7 mouse cellular contexts compared by ENCODE assay signal in genomic region chr14:7943101-7943800, GRCm38 (mm10). TPM values are rescaled to one million over a fixed set of nuclear protein-coding genes. Genes with fewer than 3 reads are reported as not detected.
DNase-seq lines count a peak whose midpoint lies in the region; ATAC-seq and TF ChIP-seq lines count a peak whose summit lies in the region.

No protein-coding gene starts in this region.

- H3K27me3 ChIP-seq in hindbrain, embryonic 16.5 days (replicated peaks; ENCODE audit: control insufficient read depth, insufficient read depth, low read length), result no peaks in the 10 kb centered on the region

- no peak overlapping the region for H3K27ac ChIP-seq in hindbrain, embryonic 16.5 days (ENCODE audit: low read depth, low read length)

- H3K4me3 ChIP-seq in hindbrain, embryonic 16.5 days (ENCODE audit: low read length), result no peak overlapping the region
- no peak overlapping the region for H3K4me3 ChIP-seq in lung, adult 2 months (replicated peaks; ENCODE audit: extremely low read depth, low read depth, low read length)

- H3K9ac ChIP-seq in hindbrain, embryonic 16.5 days (ENCODE audit: low read depth, low read length), result no peak overlapping the region

- DNase-seq in right cerebral cortex, postnatal 4 days, result peak; percentile 27
- DNase-seq in right cerebral cortex, postnatal 14 days, result no peak
- DNase-seq in cerebellum, postnatal 14 days, result peak; percentile 63 to 70
- peak; percentile 57 for DNase-seq in lung, adult 2 months
- DNase-seq in yolk sac, embryonic 10.5 days (ENCODE audit: low spot score), result no peak
- no peak for DNase-seq in urinary bladder, postnatal 10 days (ENCODE audit: low spot score)

- ATAC-seq in hindbrain, embryonic 16.5 days, result peak; percentile 86

- peaks cover 3% of the 10 kb centered on the region; the same call in 1 of the 2 replicates for H3K4me1 ChIP-seq in hindbrain, embryonic 16.5 days (ENCODE audit: control insufficient read depth, insufficient read depth, low read depth, low read length)
- H3K4me1 ChIP-seq in lung, adult 2 months (ENCODE audit: control insufficient read depth, insufficient read depth, low read length), result peaks cover 3% of the 10 kb centered on the region; the same call in 1 of the 2 replicates

- H3K4me2 ChIP-seq in hindbrain, embryonic 16.5 days (ENCODE audit: low read length), result no peak overlapping the region

- TF ChIP-seq CTCF in lung, adult 2 months (IDR thresholded peaks at IDR 0.05; ENCODE audit: insufficient read depth, low read length), result no peak

- TF ChIP-seq POLR2A in lung, adult 2 months (IDR thresholded peaks at IDR 0.05; ENCODE audit: borderline replicate concordance, extremely low read depth, low read depth, low read length), result no peak

- peaks cover 23% of the 10 kb centered on the region for H3K36me3 ChIP-seq in hindbrain, embryonic 16.5 days (ENCODE audit: control insufficient read depth, insufficient read depth, low read length)

- whole genome bisulfite sequencing in hindbrain, embryonic 16.5 days, result 66% methylated on average over 7 of the region's 7 CpGs
- 57% methylated on average over 7 of the region's 7 CpGs for WGBS in lung, adult 2 months

- no peaks in the 10 kb centered on the region for H3K9me3 ChIP-seq in hindbrain, embryonic 16.5 days (ENCODE audit: control insufficient read depth, low read length)

RNA-seq across cellular contexts. Expression of gene Gm45521, which starts 13.8 kb away (rescaled TPM):
- 0.40 TPM in 1 of 2 replicates, not detected in the other for polyA plus RNA-seq in hindbrain, embryonic 16.5 days (2015; fragmentation: Nextera tagmentation; extraction: Ambion mirVana)
- not detected in 2 replicates for polyA plus RNA-seq in lung, adult 2 months (2012; rRNA removed)

RNA-seq across cellular contexts. Expression of gene Dnase1l3, which starts 51.1 kb away (rescaled TPM):
- 0.05 and 0.08 TPM in 2 replicates for polyA plus RNA-seq in hindbrain, embryonic 16.5 days (2015; fragmentation: Nextera tagmentation; extraction: Ambion mirVana)
- polyA plus RNA-seq in lung, adult 2 months (2012; rRNA removed), result 1.5 and 1.9 TPM in 2 replicates

RNA-seq across cellular contexts. Expression of gene Abhd6, which starts 59.5 kb away (rescaled TPM):
- 39.3 and 42.5 TPM in 2 replicates for polyA plus RNA-seq in hindbrain, embryonic 16.5 days (2015; fragmentation: Nextera tagmentation; extraction: Ambion mirVana)
- polyA plus RNA-seq in lung, adult 2 months (2012; rRNA removed), result 7.6 and 13.2 TPM in 2 replicates

Comparison
In these comparisons a context has a peak if more than half of its experiments do, and no peak if none do; other contexts are left out.
1. DNase-seq: peak in right cerebral cortex, postnatal 4 days (single experiment), cerebellum, postnatal 14 days (2 of 2) and lung, adult 2 months (single experiment); none in right cerebral cortex, postnatal 14 days (single experiment), yolk sac, embryonic 10.5 days (single experiment) and urinary bladder, postnatal 10 days (single experiment).